Mouse (Mus musculus): ENCODE data around the gene Hoxd8.

The Hoxd8 gene

GRCm38 (mm10) chr2:74704393-74704998 lies at the start of gene Hoxd8:
TSS of gene Hoxd8 (plus strand) at chr2:74704615.
- no peak for DNase-seq (ENCODE audit: low spot score in 2 of 2)

GRCm38 (mm10) chr2:74654743-74655419 lies 49.5 kb upstream of the Hoxd8 start:
- no peak for DNase-seq (ENCODE audit: low spot score in 2 of 2)

GRCm38 (mm10) chr2:74655420-74655781 lies 49.0 kb upstream of the Hoxd8 start:
- no peak for DNase-seq (ENCODE audit: low spot score in 2 of 2)

- DNase-seq (ENCODE audit: low spot score in 2 of 2): no peak
These were observed 48.4 kb upstream of the Hoxd8 start for GRCm38 (mm10) chr2:74655821-74656631.

GRCm38 (mm10) chr2:74656632-74657021 lies 47.8 kb upstream of the Hoxd8 start:
- DNase-seq (ENCODE audit: low spot score in 2 of 2): no peak

GRCm38 (mm10) chr2:74657251-74658023 lies 47.0 kb upstream of the Hoxd8 start:
- DNase-seq (ENCODE audit: low spot score in 2 of 2): no peak

- DNase-seq (ENCODE audit: low spot score in 2 of 2): no peak
These were observed 46.3 kb upstream of the Hoxd8 start for GRCm38 (mm10) chr2:74658024-74658666.

GRCm38 (mm10) chr2:74658667-74659371 lies 45.6 kb upstream of the Hoxd8 start:
- DNase-seq (ENCODE audit: low spot score in 2 of 2): no peak

GRCm38 (mm10) chr2:74659507-74660005 lies 44.9 kb upstream of the Hoxd8 start, which contains the start of gene Evx2:
TSS of gene Evx2 (minus strand) at chr2:74659557.
- DNase-seq (ENCODE audit: low spot score in 2 of 2): no peak

GRCm38 (mm10) chr2:74660421-74661375 lies 43.7 kb upstream of the Hoxd8 start:
- no peak for DNase-seq (ENCODE audit: low spot score in 2 of 2)

- peak; percentile 65 to 75 for DNase-seq (ENCODE audit: low spot score in 2 of 2)
These were observed 42.7 kb upstream of the Hoxd8 start for GRCm38 (mm10) chr2:74661685-74662084.

GRCm38 (mm10) chr2:74663291-74663925 lies 41.0 kb upstream of the Hoxd8 start:
- peak; percentile 68 to 79 for DNase-seq (ENCODE audit: low spot score in 2 of 2)

GRCm38 (mm10) chr2:74666411-74666810 lies 38.0 kb upstream of the Hoxd8 start:
- no peak for DNase-seq (ENCODE audit: low spot score in 2 of 2)

GRCm38 (mm10) chr2:74667191-74667841 lies 37.1 kb upstream of the Hoxd8 start:
- DNase-seq (ENCODE audit: low spot score in 2 of 2): no peak

- no peak for DNase-seq (ENCODE audit: low spot score in 2 of 2)
These were observed 36.5 kb upstream of the Hoxd8 start, which contains the start of gene Hoxd13 for GRCm38 (mm10) chr2:74667842-74668357. TSS of gene Hoxd13 (plus strand) at chr2:74668310.

GRCm38 (mm10) chr2:74668370-74669229 lies 35.8 kb upstream of the Hoxd8 start:
- peak in 1 of 2 experiments; percentile 30 for DNase-seq (ENCODE audit: low spot score in 2 of 2)

GRCm38 (mm10) chr2:74669230-74669578 lies 35.2 kb upstream of the Hoxd8 start:
- DNase-seq (ENCODE audit: low spot score in 2 of 2): no peak
